Mouse (Mus musculus) liver, embryonic 15.5 days (tissue): ENCODE data around the gene Olfr384. TPM values are rescaled to one million over a fixed set of nuclear protein-coding genes. Genes with fewer than 3 reads are reported as not detected.
A peak's percentile ranks its signal among the peaks of the same experiment; 100 is the strongest.
"Not testable (repeated sequence)": the region's sequence is repeated elsewhere in the genome, so short reads cannot be mapped to it uniquely, and the experiment has no call there.

Experiments used
- ATAC-seq: fragments of 200-750 bp; cut with Nextera tagmentation; 2 replicates; pipeline ENCODE4 v1.8.0; 2017; ENCODE audit warnings: moderate number of reproducible peaks, mild to moderate bottlenecking, moderate library complexity; ENCODE audit not compliant: insufficient read depth
- H3K27ac ChIP-seq: fragments of 300-500 bp; sonication (generic); replicated peaks from 2 replicates; pipeline ENCODE4 v1.5.1; 2015; ENCODE audit warnings: mild to moderate bottlenecking, inconsistent platforms
- H3K27me3 ChIP-seq: fragments of 300-500 bp; sonication (generic); 2 replicates; pipeline ENCODE4 v1.6.1; 2015; ENCODE audit warnings: mild to moderate bottlenecking, inconsistent platforms
- H3K36me3 ChIP-seq: fragments of 300-500 bp; sonication (generic); replicated peaks from 2 replicates; pipeline ENCODE4 v1.6.1; 2015; ENCODE audit warnings: moderate library complexity, mild to moderate bottlenecking, inconsistent platforms
- H3K4me1 ChIP-seq: fragments of 300-500 bp; sonication (generic); replicated peaks from 2 replicates; pipeline ENCODE4 v1.6.1; 2015; ENCODE audit warnings: inconsistent platforms
- H3K4me2 ChIP-seq: fragments of 300-500 bp; sonication (generic); 2 replicates; pipeline ENCODE4 v1.6.1; 2015; ENCODE audit warnings: moderate library complexity, mild to moderate bottlenecking, inconsistent platforms
- H3K4me3 ChIP-seq: fragments of 300-500 bp; sonication (generic); replicated peaks from 2 replicates; pipeline ENCODE4 v1.5.1; 2015; ENCODE audit warnings: mild to moderate bottlenecking, inconsistent platforms
- H3K9ac ChIP-seq: fragments of 300-500 bp; sonication (generic); 2 replicates; pipeline ENCODE4 v1.6.1; 2015; ENCODE audit warnings: moderate library complexity, mild to moderate bottlenecking, inconsistent platforms
- H3K9me3 ChIP-seq: fragments of 300-500 bp; sonication (generic); replicated peaks from 2 replicates; pipeline ENCODE4 v1.6.1; 2016; ENCODE audit warnings: inconsistent platforms
- WGBS: fragments of 180-500 bp; shearing (Covaris S2); methylation state at CpG from one replicate; pipeline ENCODE4 v1.1.7; 2015; ENCODE audit warnings: mixed read lengths; ENCODE audit not compliant: insufficient replicate concordance; 5-methylcytosine and 5-hydroxymethylcytosine counted together
- polyA plus RNA-seq: library from polyadenylated mRNA; unstranded; fragments of >200 nt; fragmentation: Nextera tagmentation; extraction: Ambion mirVana; gene quantifications from 2 replicates; pipeline ENCODE4 v1.2.1, GENCODE M21; 2015

The Olfr384 gene
- not detected in 2 replicates for polyA plus RNA-seq

DNA sequence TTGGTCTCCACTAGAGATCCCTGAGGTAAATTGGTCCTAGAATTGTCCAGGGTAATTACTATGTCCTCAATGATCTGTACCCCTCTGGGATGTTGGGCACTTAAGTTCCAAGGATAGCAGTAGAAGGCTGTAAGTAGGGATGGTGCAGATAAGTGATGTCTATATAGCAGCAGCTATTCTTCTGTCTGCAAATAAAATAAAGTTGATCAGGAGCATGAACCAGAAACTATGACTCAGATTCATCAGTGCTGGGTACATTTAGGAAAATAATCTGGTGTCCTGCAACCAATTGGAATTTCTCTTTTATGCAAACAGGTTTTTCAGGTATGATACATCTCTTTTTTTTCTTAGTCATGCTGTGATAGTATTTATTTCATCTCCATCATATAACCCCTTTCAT lies at the start of gene Olfr384:
Olfr384 (plus strand) TSS at position 301 of the 400 bp plus-strand sequence.
- Histone ChIP-seq H3K36me3 (no peaks in the 10 kb centered on the region), H3K27me3 (no peaks in the 10 kb centered on the region), H3K9me3 (no peaks in the 10 kb centered on the region), H3K4me3 (no peak within 1 kb of the TSS), H3K4me1 (no peaks in the 10 kb centered on the region), H3K27ac (no peak within 1 kb of the TSS), H3K9ac (no peak within 1 kb of the TSS), H3K4me2 (no peak within 1 kb of the TSS)
- ATAC-seq, result no peak

DNA sequence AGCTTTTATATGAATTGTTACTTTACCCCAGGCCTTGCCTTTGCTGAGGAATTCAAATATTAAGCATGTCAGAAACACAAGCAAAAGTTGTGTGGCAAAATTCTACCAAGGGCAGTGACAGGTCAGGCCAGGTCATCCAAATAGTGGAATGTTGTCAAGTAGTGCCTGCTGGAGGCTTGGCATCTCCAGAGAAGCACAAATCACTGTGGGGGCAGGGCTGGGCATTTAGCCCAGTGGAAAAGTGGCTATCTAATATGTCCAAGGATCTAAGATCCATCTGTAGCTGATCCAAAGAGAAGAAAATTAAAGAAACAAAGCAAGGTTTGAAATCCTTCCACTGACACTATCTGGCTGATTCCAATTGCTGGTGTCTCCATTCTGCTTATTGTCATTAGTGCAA lies 18.5 kb upstream of the Olfr384 start:
- no peak overlapping the region for H3K4me2 ChIP-seq
- H3K36me3 ChIP-seq, result no peaks in the 10 kb centered on the region
- no peak for ATAC-seq
- H3K4me1 ChIP-seq, result no peaks in the 10 kb centered on the region
- H3K27ac ChIP-seq, result no peak overlapping the region
- H3K27me3 ChIP-seq, result no peaks in the 10 kb centered on the region
- no peak overlapping the region for H3K9ac ChIP-seq
- H3K9me3 ChIP-seq, result no peaks in the 10 kb centered on the region
- H3K4me3 ChIP-seq, result no peak overlapping the region

DNA sequence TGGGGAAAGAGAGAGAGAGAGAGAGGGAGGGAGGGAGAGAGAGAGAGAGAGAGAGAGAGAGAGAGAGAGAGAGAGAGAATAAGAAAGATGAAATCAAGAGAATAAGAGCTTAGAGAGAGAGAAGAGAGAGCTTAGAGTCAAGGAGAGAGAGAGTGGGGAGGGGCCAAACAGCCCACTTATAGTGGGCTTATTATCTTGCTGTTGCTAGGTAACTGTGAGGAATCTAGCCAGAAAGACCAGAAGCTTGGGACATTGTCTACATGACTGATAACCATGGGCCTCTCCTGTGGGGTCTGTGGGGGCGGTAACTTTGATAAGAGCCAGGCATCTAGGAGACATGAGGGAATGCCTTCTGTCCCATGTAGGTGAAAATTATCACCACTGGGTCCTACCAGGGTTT lies 15.2 kb upstream of the Olfr384 start:
- not testable (repeated sequence) for H3K4me1 ChIP-seq, H3K9me3 ChIP-seq, H3K27ac ChIP-seq, H3K27me3 ChIP-seq, H3K4me3 ChIP-seq, H3K9ac ChIP-seq, H3K4me2 ChIP-seq, H3K36me3 ChIP-seq
- peak; percentile 47; the same call in 1 of the 2 replicates for ATAC-seq
- WGBS, result 50% methylated on average over 1 of the region's 1 CpGs

DNA sequence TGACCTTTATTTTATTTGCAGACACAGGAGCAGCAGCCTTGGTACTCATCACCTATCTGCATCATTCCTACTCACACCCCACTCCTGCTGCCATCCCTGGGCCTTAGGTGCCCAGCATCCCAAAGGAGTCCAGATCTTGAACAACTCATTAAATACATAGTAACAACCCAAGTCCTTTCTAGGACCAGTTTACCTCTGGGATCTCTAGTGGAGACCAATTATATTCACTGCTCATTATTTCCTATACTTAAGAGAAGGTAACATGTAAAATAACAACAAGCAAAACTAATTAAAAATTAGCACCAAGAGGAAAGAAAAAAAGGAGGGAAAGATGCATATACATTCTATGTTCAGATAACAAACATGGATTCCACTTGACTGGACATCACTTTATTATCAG lies 5.5 kb upstream of the Olfr384 start, which contains the start of gene Olfr385:
Olfr385 (minus strand) TSS at position 101 of the 400 bp plus-strand sequence.
- H3K4me3 ChIP-seq, result no peak within 1 kb of the TSS
- no peak within 1 kb of the TSS for H3K4me2 ChIP-seq
- H3K4me1 ChIP-seq, result no peaks in the 10 kb centered on the region
- H3K36me3 ChIP-seq, result no peaks in the 10 kb centered on the region
- H3K9ac ChIP-seq, result no peak within 1 kb of the TSS
- H3K27me3 ChIP-seq, result no peaks in the 10 kb centered on the region
- H3K27ac ChIP-seq, result no peak within 1 kb of the TSS
- no peak for ATAC-seq
- no peaks in the 10 kb centered on the region for H3K9me3 ChIP-seq

Other genes starting within 250 kb of the Olfr384 start
- gene Olfr20, start 247.8 kb upstream of the Olfr384 start, polyA plus RNA-seq, result 0.25 TPM in 1 of 2 replicates, not detected in the other
- not detected in 2 replicates for gene Olfr376, start 227.3 kb upstream of the Olfr384 start, polyA plus RNA-seq
- not detected in 2 replicates for gene Olfr1, start 199.0 kb upstream of the Olfr384 start, polyA plus RNA-seq
- gene Olfr378, start 170.1 kb upstream of the Olfr384 start, polyA plus RNA-seq, result not detected in 2 replicates
- not detected in 2 replicates for gene Olfr380, start 141.1 kb upstream of the Olfr384 start, polyA plus RNA-seq
- gene Olfr381, start 107.0 kb upstream of the Olfr384 start, polyA plus RNA-seq, result not detected in 2 replicates
- gene Olfr382, start 81.4 kb upstream of the Olfr384 start, polyA plus RNA-seq, result not detected in 2 replicates
- gene Olfr385, start 5.6 kb upstream of the Olfr384 start, polyA plus RNA-seq, result not detected in 2 replicates
- gene Zfp735, start 90.2 kb downstream of the Olfr384 start, polyA plus RNA-seq, result not detected in 2 replicates
- gene Olfr389, start 182.1 kb downstream of the Olfr384 start, polyA plus RNA-seq, result not detected in 2 replicates
- not detected in 2 replicates for gene Olfr390, start 184.4 kb downstream of the Olfr384 start, polyA plus RNA-seq
- gene Olfr391-ps, start 204.5 kb downstream of the Olfr384 start, polyA plus RNA-seq, result not detected in 2 replicates
- not detected in 2 replicates for gene Olfr392, start 218.5 kb downstream of the Olfr384 start, polyA plus RNA-seq